Mouse (Mus musculus) heart, postnatal 10 days (tissue): ENCODE measurements at regions not wholly inside any gene's neighbourhood (a gene's known extent, or its start where the extent isn't known, plus 50 kb on each side); places are given as distances from the start of the nearest gene placed in this dataset.
A peak's percentile ranks its signal among the peaks of the same experiment; 100 is the strongest.

ENCODE experiments used
- DNase-seq, 2 experiments: peaks; one replicate each; pipeline ENCODE4 v3.0.0; 2021
- intact Hi-C: fragments of 180-260 bp; cut with DNase I; formaldehyde crosslinking; loops from one replicate; pipeline ENCODE4 v1.15.1; 2025

GRCm38 (mm10) chr12:54286911-54287819 lies 83.5 kb upstream of the Egln3 start:
- intact Hi-C loops = loop anchor here (5.0 kb wide), 1 partner anchor 85 kb away; the partner anchor contains the start of gene Egln3
- DNase-seq = peak; percentile 74 to 87

- no peak for DNase-seq
- intact Hi-C loops = no loop called here
These were observed 80.0 kb upstream of the Egln3 start for GRCm38 (mm10) chr12:54283646-54284045.

- intact Hi-C loops = no loop called here
- no peak for DNase-seq
These were observed 79.4 kb upstream of the Egln3 start for GRCm38 (mm10) chr12:54283011-54283410.

GRCm38 (mm10) chr12:54282281-54282921 lies 78.7 kb upstream of the Egln3 start:
- DNase-seq = no peak
- intact Hi-C loops = no loop called here

GRCm38 (mm10) chr12:54280457-54280856 lies 76.8 kb upstream of the Egln3 start:
- DNase-seq = peak; percentile 51 to 58
- intact Hi-C loops = no loop called here

GRCm38 (mm10) chr12:54280001-54280400 lies 76.3 kb upstream of the Egln3 start:
- no peak for DNase-seq
- intact Hi-C loops = no loop called here

GRCm38 (mm10) chr12:54276978-54277537 lies 73.4 kb upstream of the Egln3 start:
- no peak for DNase-seq
- intact Hi-C loops = no loop called here

- DNase-seq = no peak
- intact Hi-C loops = no loop called here
These were observed 69.8 kb upstream of the Egln3 start for GRCm38 (mm10) chr12:54273506-54273905.

- intact Hi-C loops = no loop called here
- no peak for DNase-seq
These were observed 69.0 kb upstream of the Egln3 start for GRCm38 (mm10) chr12:54272696-54273095.

GRCm38 (mm10) chr12:54272226-54272625 lies 68.6 kb upstream of the Egln3 start:
- peak; percentile 66 to 71 for DNase-seq
- intact Hi-C loops = no loop called here

GRCm38 (mm10) chr12:54265852-54266251 lies 62.2 kb upstream of the Egln3 start:
- intact Hi-C loops = no loop called here
- DNase-seq = no peak

GRCm38 (mm10) chr12:54264893-54265835 lies 61.5 kb upstream of the Egln3 start:
- intact Hi-C loops = no loop called here
- no peak for DNase-seq

- no peak for DNase-seq
- intact Hi-C loops = no loop called here
These were observed 60.7 kb upstream of the Egln3 start for GRCm38 (mm10) chr12:54264418-54264733.

- no peak for DNase-seq
- intact Hi-C loops = no loop called here
These were observed 60.2 kb upstream of the Egln3 start for GRCm38 (mm10) chr12:54263733-54264417.

- no peak for DNase-seq
These were observed 58.8 kb upstream of the Egln3 start for GRCm38 (mm10) chr12:54262236-54263005.

GRCm38 (mm10) chr12:54261426-54261825 lies 57.8 kb upstream of the Egln3 start:
- DNase-seq = peak; percentile 50 to 56
- intact Hi-C loops = no loop called here

More at GRCm38 (mm10) chr12:54262236-54263005, 58.8 kb upstream of the Egln3 start:
- intact Hi-C loops = no loop called here

GRCm38 (mm10) chr12:54260502-54260901 lies 56.8 kb upstream of the Egln3 start:
- no peak for DNase-seq

GRCm38 (mm10) chr12:54257776-54258433 lies 54.2 kb upstream of the Egln3 start:
- DNase-seq = no peak

More at GRCm38 (mm10) chr12:54260502-54260901, 56.8 kb upstream of the Egln3 start:
- intact Hi-C loops = no loop called here

More at GRCm38 (mm10) chr12:54257776-54258433, 54.2 kb upstream of the Egln3 start:
- intact Hi-C loops = no loop called here
